Mouse (Mus musculus) cortical plate, adult 2 months (tissue): ENCODE data around the gene Ndufs2.

ENCODE experiments used
- CTCF ChIP-seq: fragments of 200-500 bp; IDR thresholded peaks from 2 replicates; pipeline ENCODE4 v1.5.1; 2011; ENCODE audit warnings: mild to moderate bottlenecking, control low read depth, low read length; ENCODE audit not compliant: insufficient read depth; ENCODE audit errors: extremely low read depth
- POLR2A ChIP-seq: fragments of 200-500 bp; IDR thresholded peaks from 2 replicates; pipeline ENCODE4 v1.6.1; 2011; ENCODE audit warnings: mild to moderate bottlenecking, low read length, control low read depth; ENCODE audit not compliant: insufficient read depth; ENCODE audit errors: extremely low read depth

DNA sequence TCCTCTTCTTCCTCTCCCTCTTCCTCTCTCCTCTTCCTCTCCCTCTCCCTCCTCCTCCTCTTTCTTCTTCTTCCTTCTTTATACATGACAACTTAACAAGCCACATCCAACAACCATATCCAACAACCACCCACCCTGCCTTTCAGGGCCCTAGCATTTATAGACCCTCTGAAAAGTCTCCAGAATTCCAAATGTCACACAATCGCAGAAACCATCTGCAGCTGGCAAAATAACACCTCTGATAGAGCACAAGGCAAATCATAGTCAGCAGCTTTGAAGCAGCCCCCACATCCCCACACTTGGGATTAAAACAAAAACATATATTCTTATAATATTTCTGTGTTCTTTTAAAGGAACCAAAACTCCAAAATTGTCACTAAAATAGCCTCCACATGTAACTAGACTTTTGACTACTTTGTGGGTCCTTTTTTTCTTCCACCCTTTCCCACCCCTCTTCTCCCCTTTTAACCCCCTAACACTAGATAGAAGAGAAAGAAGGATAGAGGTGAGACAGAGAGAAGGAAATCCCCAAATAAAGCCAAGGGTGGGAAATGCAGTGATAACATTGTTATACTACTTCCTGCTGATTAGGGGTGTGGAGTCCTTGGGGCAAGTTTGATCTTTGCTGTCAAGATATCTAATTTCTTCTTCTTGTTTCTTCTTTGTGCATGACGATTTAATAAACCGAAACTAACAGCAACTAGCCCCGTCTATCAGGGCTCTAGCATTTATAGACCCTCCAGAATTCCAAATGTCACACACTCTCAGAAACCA lies 15.0 kb upstream of the Ndufs2 start:
- TF ChIP-seq POLR2A = no peak
- no peak for TF ChIP-seq CTCF
